In genomic region chr8:34679565-34680291, GRCm38 (mm10) we compare ENCODE assay signal across 8 mouse cellular contexts.
DNase-seq lines count a peak whose midpoint lies in the region; ATAC-seq and TF ChIP-seq lines count a peak whose summit lies in the region.

No protein-coding gene starts in this region.

- no peaks in the 10 kb centered on the region; the same call in 1 of the 2 replicates for H3K27me3 ChIP-seq in forebrain, postnatal 0 days (ENCODE audit: insufficient read depth, low read length)
- no peaks in the 10 kb centered on the region for H3K27me3 ChIP-seq in hindbrain, embryonic 15.5 days
- no peaks in the 10 kb centered on the region for H3K27me3 ChIP-seq in midbrain, embryonic 14.5 days (ENCODE audit: control insufficient read depth, insufficient read depth, low read length)

- H3K4me1 ChIP-seq in forebrain, postnatal 0 days (ENCODE audit: insufficient read depth), result peaks cover 7% of the 10 kb centered on the region
- H3K4me1 ChIP-seq in hindbrain, embryonic 15.5 days (replicated peaks), result peaks cover 12% of the 10 kb centered on the region
- peaks cover 9% of the 10 kb centered on the region for H3K4me1 ChIP-seq in midbrain, embryonic 14.5 days (ENCODE audit: control insufficient read depth, insufficient read depth, low read length)

- H3K9me3 ChIP-seq in forebrain, postnatal 0 days (ENCODE audit: low read length), result no peaks in the 10 kb centered on the region
- no peaks in the 10 kb centered on the region for H3K9me3 ChIP-seq in hindbrain, embryonic 15.5 days
- H3K9me3 ChIP-seq in midbrain, embryonic 14.5 days (ENCODE audit: control insufficient read depth, low read length), result no peaks in the 10 kb centered on the region

- peak; percentile 92 for ATAC-seq in forebrain, postnatal 0 days
- peak; percentile 92 for ATAC-seq in hindbrain, embryonic 15.5 days (ENCODE audit: low FRiP score, low read depth)
- peak; percentile 86 for ATAC-seq in midbrain, embryonic 14.5 days (ENCODE audit: low FRiP score, low TSS enrichment)
- ATAC-seq in megakaryocyte progenitor cell, adult 5-6 weeks (replicated peaks; ENCODE audit: poor library complexity), result no peak

- peak overlapping the region; percentile 49 for H3K4me2 ChIP-seq in forebrain, postnatal 0 days (ENCODE audit: low read depth)
- peak overlapping the region; percentile 35 for H3K4me2 ChIP-seq in hindbrain, embryonic 15.5 days
- H3K4me2 ChIP-seq in midbrain, embryonic 14.5 days (ENCODE audit: low read length), result peak overlapping the region; percentile 31

- H3K9ac ChIP-seq in forebrain, postnatal 0 days, result peak overlapping the region; percentile 40; the same call in 1 of the 2 replicates
- H3K9ac ChIP-seq in hindbrain, embryonic 15.5 days, result peak overlapping the region; percentile 14; the same call in 1 of the 2 replicates
- peak overlapping the region; percentile 21; the same call in 1 of the 2 replicates for H3K9ac ChIP-seq in midbrain, embryonic 14.5 days (replicated peaks; ENCODE audit: low read length)

- peak overlapping the region; percentile 70 for H3K27ac ChIP-seq in forebrain, postnatal 0 days (ENCODE audit: low read depth, low read length)
- H3K27ac ChIP-seq in hindbrain, embryonic 15.5 days (replicated peaks), result peak overlapping the region; percentile 52
- peak overlapping the region; percentile 53 for H3K27ac ChIP-seq in midbrain, embryonic 14.5 days (replicated peaks; ENCODE audit: low read depth, low read length)

- DNase-seq in R1 (ENCODE audit: low read depth, low spot score), result peak; percentile 50
- peak; percentile 94 for DNase-seq in cerebellum, adult 8-10 months
- peak; percentile 73 for DNase-seq in forebrain, postnatal 0 days
- DNase-seq in layer of hippocampus, postnatal 25 days (ENCODE audit: extremely low spot score in 1 of 2, low spot score in 1 of 2), result peak; percentile 48
- peak; percentile 80 for DNase-seq in midbrain, embryonic 14.5 days
- no peak for DNase-seq in B cell, adult 2 months

- H3K36me3 ChIP-seq in forebrain, postnatal 0 days (ENCODE audit: insufficient read depth), result no peaks in the 10 kb centered on the region
- no peaks in the 10 kb centered on the region for H3K36me3 ChIP-seq in hindbrain, embryonic 15.5 days
- H3K36me3 ChIP-seq in midbrain, embryonic 14.5 days (ENCODE audit: control insufficient read depth, insufficient read depth, low read length), result no peaks in the 10 kb centered on the region

- H3K4me3 ChIP-seq in forebrain, postnatal 0 days (ENCODE audit: low read depth, low read length), result 0 out of 2 replicates have a peak overlapping the region, but pooled peaks have one; percentile 9
- no peak overlapping the region for H3K4me3 ChIP-seq in hindbrain, embryonic 15.5 days
- no peak overlapping the region for H3K4me3 ChIP-seq in midbrain, embryonic 14.5 days (replicated peaks; ENCODE audit: low read depth, low read length)

- no peak for TF ChIP-seq CTCF in forebrain, postnatal 0 days (IDR thresholded peaks at IDR 0.05; ENCODE audit: low read depth)

- WGBS in forebrain, postnatal 0 days, result 6% methylated on average over 14 of the region's 14 CpGs
- 8% methylated on average over 14 of the region's 14 CpGs for WGBS in hindbrain, embryonic 15.5 days
- WGBS in midbrain, embryonic 14.5 days, result 5% methylated on average over 14 of the region's 14 CpGs

Comparison
In these comparisons a context has a peak if more than half of its experiments do, and no peak if none do; other contexts are left out.
1. DNase-seq: peak in R1 (single experiment), cerebellum, adult 8-10 months (single experiment), forebrain, postnatal 0 days (single experiment), layer of hippocampus, postnatal 25 days (2 of 2) and midbrain, embryonic 14.5 days (single experiment); none in B cell, adult 2 months (0 of 2).
2. Peak in every context shown above with its lines, with median percentiles within 50 percentile points of each other: H3K27ac ChIP-seq, H3K4me2 ChIP-seq and H3K9ac ChIP-seq.